Mouse (Mus musculus): ENCODE measurements around the gene Aatk.

- TF ChIP-seq CTCF (IDR thresholded peaks at IDR 0.05; ENCODE audit: borderline replicate concordance, control insufficient read depth, extremely low read depth, insufficient read depth, low read length, poor library complexity): no peak
- no peak for TF ChIP-seq POLR2A (IDR thresholded peaks at IDR 0.05; ENCODE audit: control insufficient read depth, extremely low read depth, insufficient read depth, low read length, poor library complexity)
Measured at GRCm38 (mm10) chr11:120034306-120034705, 12.7 kb downstream of the Aatk start.

Data from thymus, adult 2 months (tissue).